Mouse (Mus musculus): ENCODE data around the gene Sapcd1.

GRCm38 (mm10) chr17:34978239-34978638 is 49.6 kb downstream of the Sapcd1 start:
- TF ChIP-seq CTCF (IDR thresholded peaks at IDR 0.05; ENCODE audit: low read depth) (no peak), EP300 (IDR thresholded peaks at IDR 0.05; ENCODE audit: low read depth) (no peak)

All from liver, postnatal 0 days (tissue).